Mouse (Mus musculus) testis, adult 2 months (tissue): Measurements from ENCODE around the gene Gm4707.

Source experiments
- CTCF ChIP-seq: fragments of 200-500 bp; IDR thresholded peaks from 2 replicates; pipeline ENCODE4 v1.5.1; 2012; ENCODE audit warnings: low read depth, mild to moderate bottlenecking, inconsistent platforms, low read length, moderate library complexity; ENCODE audit not compliant: control insufficient read depth, insufficient read depth, insufficient replicate concordance
- POLR2A ChIP-seq: fragments of 200-500 bp; IDR thresholded peaks from 2 replicates; pipeline ENCODE4 v1.6.1; 2012; ENCODE audit warnings: low read depth, mild to moderate bottlenecking, inconsistent platforms, low read length, moderate library complexity; ENCODE audit not compliant: control insufficient read depth

DNA sequence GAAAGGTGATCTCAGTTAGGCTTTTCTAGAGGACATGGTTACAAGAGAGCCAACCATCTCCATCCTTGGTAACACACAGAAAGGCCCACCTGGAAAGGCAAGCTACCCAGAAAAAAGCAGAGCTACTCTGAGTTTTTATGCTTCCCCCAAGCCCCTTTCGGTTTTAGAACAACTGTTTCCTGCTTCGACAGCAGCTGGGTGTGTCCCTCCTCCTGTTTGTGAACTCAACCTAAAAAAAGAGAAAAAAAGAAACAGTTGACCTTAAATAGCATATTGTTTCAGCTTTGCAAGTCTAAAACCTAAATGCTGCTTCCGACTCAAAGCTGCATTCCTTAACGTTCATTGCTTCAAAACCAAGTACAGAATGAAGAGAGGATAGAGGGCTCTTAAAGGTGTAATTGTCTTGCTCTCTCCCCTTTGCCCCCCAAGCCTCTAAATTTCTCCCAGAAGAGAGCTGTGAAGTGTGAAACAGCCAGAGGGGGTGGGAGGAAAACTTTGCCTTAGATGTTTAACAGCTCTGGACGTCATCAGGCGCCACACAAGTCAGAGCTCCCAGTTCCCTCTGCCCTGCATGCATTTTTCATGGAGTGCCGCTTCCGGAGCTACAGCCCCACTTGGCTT is 26.6 kb upstream of the Gm4707 start:
- TF ChIP-seq CTCF (no peak), POLR2A (no peak)
